In genomic region chr9:42866650-42867049, GRCm38 (mm10) we compare ENCODE assay signal across 10 mouse cellular contexts.
"Had no signal": no experiment of that assay in that cellular context is flagged by ENCODE, and none has a peak within 500 bp of the region (broad histone marks: within the 10 kb centered on the region; RNA-seq: fewer than 3 reads in every experiment).

No protein-coding gene starts in this region.

- DNase-seq: kidney, adult 8-10 months; kidney, postnatal 25 days; layer of hippocampus, adult 9-11 months; thymus, adult 18-20 months; thymus, postnatal 25 days had no signal

- H3K4me3 ChIP-seq: limb, embryonic 13.5 days; megakaryocyte, embryonic 14.5 days; midbrain, embryonic 15.5 days; neural tube, embryonic 12.5 days had no signal

- H3K27ac ChIP-seq: limb, embryonic 13.5 days; liver, embryonic 14.5 days; midbrain, embryonic 15.5 days; neural tube, embryonic 12.5 days had no signal

- H3K27me3 ChIP-seq: limb, embryonic 13.5 days; midbrain, embryonic 15.5 days had no signal

- H3K36me3 ChIP-seq: limb, embryonic 13.5 days; midbrain, embryonic 15.5 days; neural tube, embryonic 12.5 days had no signal

- H3K9me3 ChIP-seq: limb, embryonic 13.5 days; midbrain, embryonic 15.5 days; neural tube, embryonic 12.5 days had no signal

- H3K4me1 ChIP-seq: megakaryocyte, embryonic 14.5 days had no signal
